9 mouse cellular contexts compared by ENCODE assay signal in genomic region chr19:41071500-41071899, GRCm38 (mm10). TPM values are rescaled to one million over a fixed set of nuclear protein-coding genes. Genes with fewer than 3 reads are reported as not detected.
DNase-seq lines count a peak whose midpoint lies in the region; ATAC-seq lines count a peak whose summit lies in the region.
"Had no signal": no experiment of that assay in that cellular context is flagged by ENCODE, and none has a peak within 500 bp of the region (broad histone marks: within the 10 kb centered on the region; RNA-seq: fewer than 3 reads in every experiment).

No protein-coding gene starts in this region.

- H3K27me3 ChIP-seq in liver, embryonic 12.5 days (replicated peaks) = no peaks in the 10 kb centered on the region
- H3K27me3 ChIP-seq in intestine, embryonic 15.5 days (replicated peaks) = no peaks in the 10 kb centered on the region
- H3K27me3 ChIP-seq: embryonic facial prominence, embryonic 15.5 days had no signal

- no peaks in the 10 kb centered on the region for H3K36me3 ChIP-seq in liver, embryonic 12.5 days
- H3K36me3 ChIP-seq in intestine, embryonic 15.5 days = no peaks in the 10 kb centered on the region
- H3K36me3 ChIP-seq: embryonic facial prominence, embryonic 15.5 days had no signal

- no peak overlapping the region for H3K9ac ChIP-seq in liver, embryonic 12.5 days
- no peak overlapping the region for H3K9ac ChIP-seq in intestine, embryonic 15.5 days
- H3K9ac ChIP-seq: embryonic facial prominence, embryonic 15.5 days had no signal

- H3K4me2 ChIP-seq in liver, embryonic 12.5 days = no peak overlapping the region
- no peak overlapping the region for H3K4me2 ChIP-seq in intestine, embryonic 15.5 days (replicated peaks)
- H3K4me2 ChIP-seq: embryonic facial prominence, embryonic 15.5 days had no signal

- H3K4me3 ChIP-seq in liver, embryonic 12.5 days = no peak overlapping the region
- no peak overlapping the region for H3K4me3 ChIP-seq in intestine, embryonic 15.5 days (replicated peaks)
- H3K4me3 ChIP-seq: embryonic facial prominence, embryonic 15.5 days had no signal

- H3K9me3 ChIP-seq in liver, embryonic 12.5 days (replicated peaks) = no peaks in the 10 kb centered on the region
- H3K9me3 ChIP-seq in intestine, embryonic 15.5 days = no peaks in the 10 kb centered on the region
- H3K9me3 ChIP-seq: embryonic facial prominence, embryonic 15.5 days had no signal

- no peaks in the 10 kb centered on the region for H3K4me1 ChIP-seq in liver, embryonic 12.5 days
- no peaks in the 10 kb centered on the region for H3K4me1 ChIP-seq in intestine, embryonic 15.5 days (replicated peaks)
- H3K4me1 ChIP-seq: embryonic facial prominence, embryonic 15.5 days had no signal

- no peak overlapping the region for H3K27ac ChIP-seq in liver, embryonic 12.5 days
- no peak overlapping the region for H3K27ac ChIP-seq in intestine, embryonic 15.5 days
- H3K27ac ChIP-seq: embryonic facial prominence, embryonic 15.5 days had no signal

- WGBS in liver, embryonic 12.5 days (ENCODE audit: insufficient replicate concordance) = 6% methylated on average over 8 of the region's 8 CpGs
- 6% methylated on average over 8 of the region's 8 CpGs for WGBS in intestine, embryonic 15.5 days

- peak; percentile 90 for DNase-seq in liver
- peak; percentile 77 for DNase-seq in cerebellum, adult 9-10 months
- peak; percentile 73 to 98 for DNase-seq in frontal cortex, adult 2 months (ENCODE audit: extremely low spot score in 1 of 2, low spot score in 1 of 2)
- peak; percentile 94 for DNase-seq in left cerebral cortex, postnatal 4 days
- DNase-seq in naive thymus-derived CD4-positive, alpha-beta T cell, adult 2 months (ENCODE audit: low read depth) = peak; percentile 97
- peak; percentile 95 for DNase-seq in telencephalon, adult 2 months (ENCODE audit: low read depth, low spot score)

- ATAC-seq in liver, embryonic 12.5 days = no peak
- 0 out of 2 replicates have a peak, but pooled peaks have one; percentile 49 for ATAC-seq in intestine, embryonic 15.5 days

- intact Hi-C loops in left cerebral cortex, postnatal 4 days (cut with DNase I) = no loop called here

RNA-seq across cellular contexts. Expression of gene Opalin, which starts 5.4 kb away (rescaled TPM):
- not detected in 2 replicates for polyA plus RNA-seq in liver, embryonic 12.5 days (2016; fragmentation: Nextera tagmentation; extraction: Ambion mirVana)
- polyA plus RNA-seq in frontal cortex, adult 2 months (2012; rRNA removed) = 17.0 and 19.5 TPM in 2 replicates
- not detected in 2 replicates for polyA plus RNA-seq in intestine, embryonic 15.5 days (2015; fragmentation: Nextera tagmentation; extraction: Ambion mirVana)
- total RNA-seq in left cerebral cortex, postnatal 4 days (2021) = not detected
- polyA plus RNA-seq: embryonic facial prominence, embryonic 15.5 days had no signal

RNA-seq across cellular contexts. Expression of gene Dntt, which starts 42.4 kb away (rescaled TPM):
- polyA plus RNA-seq in liver, embryonic 12.5 days (2016; fragmentation: Nextera tagmentation; extraction: Ambion mirVana) = 0.06 TPM in 1 of 2 replicates, not detected in the other
- 0.06 and 0.12 TPM in 2 replicates for polyA plus RNA-seq in frontal cortex, adult 2 months (2012; rRNA removed)
- polyA plus RNA-seq in intestine, embryonic 15.5 days (2015; fragmentation: Nextera tagmentation; extraction: Ambion mirVana) = not detected in 2 replicates
- total RNA-seq in left cerebral cortex, postnatal 4 days (2021) = under 1 TPM in 1 of 2 experiments, not detected in 1; 0.32 TPM

Comparison
In these comparisons a context has a peak if more than half of its experiments do, and no peak if none do; other contexts are left out.
1. RNA of gene Opalin, which starts 5.4 kb away (polyA plus RNA-seq): 17.0 to 19.5 TPM in frontal cortex, adult 2 months; not detected in intestine, embryonic 15.5 days and not detected in liver, embryonic 12.5 days; every median in the first group is over 10 times any median in the second.
2. Peak in every context shown above with its lines, with median percentiles within 50 percentile points of each other: DNase-seq.